Mouse (Mus musculus) lung, embryonic 15.5 days (tissue): ENCODE data around the gene Oprm1. TPM values are rescaled to one million over a fixed set of nuclear protein-coding genes. Genes with fewer than 3 reads are reported as not detected.

Experiments
- ATAC-seq: fragments of 200-750 bp; cut with Nextera tagmentation; 2 replicates; pipeline ENCODE4 v1.8.0; 2017; ENCODE audit warnings: moderate number of reproducible peaks, borderline replicate concordance; ENCODE audit not compliant: low FRiP score, low TSS enrichment; ENCODE audit errors: extremely low read depth
- H3K27ac ChIP-seq: fragments of 300-500 bp; sonication (generic); 2 replicates; pipeline ENCODE4 v1.5.1; 2015; ENCODE audit warnings: moderate library complexity, mild to moderate bottlenecking, inconsistent platforms
- H3K27me3 ChIP-seq: fragments of 300-500 bp; sonication (generic); 2 replicates; pipeline ENCODE4 v1.6.1; 2015; ENCODE audit warnings: inconsistent platforms
- H3K36me3 ChIP-seq: fragments of 300-500 bp; sonication (generic); 2 replicates; pipeline ENCODE4 v1.6.1; 2015; ENCODE audit warnings: inconsistent platforms
- H3K4me1 ChIP-seq: fragments of 300-500 bp; sonication (generic); 2 replicates; pipeline ENCODE4 v1.6.1; 2015; ENCODE audit warnings: inconsistent platforms
- H3K4me2 ChIP-seq: fragments of 300-500 bp; sonication (generic); 2 replicates; pipeline ENCODE4 v1.6.1; 2015; ENCODE audit warnings: inconsistent platforms, mild to moderate bottlenecking, moderate library complexity
- H3K4me3 ChIP-seq: fragments of 300-500 bp; sonication (generic); 2 replicates; pipeline ENCODE4 v1.5.1; 2015; ENCODE audit warnings: mild to moderate bottlenecking, inconsistent platforms
- H3K9ac ChIP-seq: fragments of 300-500 bp; sonication (generic); 2 replicates; pipeline ENCODE4 v1.6.1; 2015; ENCODE audit warnings: inconsistent platforms
- H3K9me3 ChIP-seq: fragments of 300-500 bp; sonication (generic); 2 replicates; pipeline ENCODE4 v1.6.1; 2016; ENCODE audit warnings: inconsistent platforms
- WGBS: fragments of 180-500 bp; shearing (Covaris S2); methylation state at CpG from one replicate; pipeline ENCODE4 v1.1.7; 2015; 5-methylcytosine and 5-hydroxymethylcytosine counted together
- polyA plus RNA-seq: library from polyadenylated mRNA; unstranded; fragments of >200 nt; fragmentation: Nextera tagmentation; extraction: Ambion mirVana; gene quantifications from 2 replicates; pipeline ENCODE4 v1.2.1, GENCODE M21; 2015

Oprm1 gene
- polyA plus RNA-seq, 1 experiment from 2014 or later, result 0.09 TPM

DNA sequence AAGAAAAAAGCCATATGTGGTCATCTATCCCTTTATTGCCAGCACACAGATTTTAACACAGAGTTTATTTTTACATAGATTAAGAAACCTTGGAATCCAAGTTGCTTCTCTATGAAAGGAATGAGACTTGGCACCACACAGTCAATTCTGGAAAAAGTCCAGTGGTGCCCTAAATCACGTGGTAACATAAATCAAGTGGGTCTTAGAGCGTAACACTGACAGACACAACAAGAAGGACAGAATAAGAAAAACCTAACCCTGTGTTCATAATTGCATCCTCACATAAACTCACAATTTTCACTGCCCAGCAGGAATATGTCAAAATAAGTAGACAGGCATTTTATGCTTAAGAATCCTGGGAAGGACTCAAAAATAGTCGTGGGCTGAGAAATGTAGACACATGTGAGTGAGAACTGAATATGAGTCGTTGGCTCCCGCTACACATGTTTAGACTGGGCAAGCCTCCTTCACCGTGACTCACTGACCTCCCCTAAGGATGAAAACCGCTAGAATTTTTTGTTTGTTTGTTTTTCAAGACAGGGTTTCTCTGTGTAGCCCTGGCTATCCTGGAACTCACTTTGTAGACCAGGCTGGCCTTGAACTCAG is 261.6 kb downstream of the Oprm1 start:
- Histone ChIP-seq H3K4me1 (no peaks in the 10 kb centered on the region), H3K9ac (no peak overlapping the region), H3K9me3 (no peaks in the 10 kb centered on the region), H3K27me3 (no peaks in the 10 kb centered on the region), H3K4me2 (no peak overlapping the region), H3K36me3 (no peaks in the 10 kb centered on the region), H3K27ac (0 out of 2 replicates have a peak overlapping the region, but pooled peaks have one; percentile 24), H3K4me3 (no peak overlapping the region)
- whole genome bisulfite sequencing, result 36% methylated on average over 7 of the region's 7 CpGs
- peak; percentile 81 for ATAC-seq

DNA sequence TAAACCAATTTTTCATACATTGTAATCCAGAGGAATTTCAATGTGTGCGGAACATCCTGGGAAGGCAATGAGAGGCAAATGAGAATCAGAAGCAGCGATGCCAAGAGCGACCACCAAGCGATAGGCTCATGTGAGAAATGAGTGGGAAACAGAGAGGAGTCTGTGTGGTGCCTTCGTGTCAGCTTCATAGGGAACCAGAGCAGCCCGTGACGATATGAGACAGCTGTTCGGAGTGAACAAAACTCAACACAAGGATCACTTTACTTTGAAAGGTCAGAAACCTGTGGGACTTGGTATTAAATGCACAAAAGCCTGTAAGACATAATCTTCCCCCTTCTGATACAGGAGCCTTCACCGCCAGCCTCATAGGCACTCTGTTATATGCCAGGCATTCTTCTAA is 262.2 kb downstream of the Oprm1 start:
- H3K27ac ChIP-seq, result no peak overlapping the region
- no peaks in the 10 kb centered on the region for H3K9me3 ChIP-seq
- no peak overlapping the region for H3K4me3 ChIP-seq
- ATAC-seq, result no peak
- no peak overlapping the region for H3K9ac ChIP-seq
- no peaks in the 10 kb centered on the region for H3K27me3 ChIP-seq
- no peak overlapping the region for H3K4me2 ChIP-seq
- H3K4me1 ChIP-seq, result no peaks in the 10 kb centered on the region
- no peaks in the 10 kb centered on the region for H3K36me3 ChIP-seq
- WGBS, result 82% methylated on average over 9 of the region's 9 CpGs

DNA sequence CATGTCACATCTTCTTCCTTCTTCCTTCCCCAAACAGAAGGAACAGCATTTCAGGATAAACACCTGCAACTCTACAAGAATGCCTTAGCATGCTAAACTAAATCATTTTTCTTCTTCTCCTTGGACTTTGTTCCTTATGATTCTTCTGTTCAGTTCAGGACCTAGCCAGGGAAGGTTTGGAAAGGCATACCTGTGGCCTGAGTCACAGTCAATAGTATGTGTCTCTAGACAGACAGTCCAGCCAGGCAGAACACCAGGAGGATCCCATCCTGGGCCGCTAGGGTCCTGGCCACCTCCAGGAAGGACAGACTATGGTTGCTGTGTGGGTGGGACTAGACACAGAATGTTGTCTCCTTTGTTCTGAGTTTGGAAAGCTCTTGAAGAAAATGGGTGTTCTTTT is 266.7 kb downstream of the Oprm1 start:
- no peak overlapping the region for H3K4me2 ChIP-seq
- no peaks in the 10 kb centered on the region for H3K4me1 ChIP-seq
- H3K27me3 ChIP-seq, result no peaks in the 10 kb centered on the region
- no peak for ATAC-seq
- no peak overlapping the region for H3K27ac ChIP-seq
- 74% methylated on average over 1 of the region's 1 CpGs for WGBS
- no peak overlapping the region for H3K4me3 ChIP-seq
- no peak overlapping the region for H3K9ac ChIP-seq
- no peaks in the 10 kb centered on the region for H3K36me3 ChIP-seq
- H3K9me3 ChIP-seq, result no peaks in the 10 kb centered on the region

DNA sequence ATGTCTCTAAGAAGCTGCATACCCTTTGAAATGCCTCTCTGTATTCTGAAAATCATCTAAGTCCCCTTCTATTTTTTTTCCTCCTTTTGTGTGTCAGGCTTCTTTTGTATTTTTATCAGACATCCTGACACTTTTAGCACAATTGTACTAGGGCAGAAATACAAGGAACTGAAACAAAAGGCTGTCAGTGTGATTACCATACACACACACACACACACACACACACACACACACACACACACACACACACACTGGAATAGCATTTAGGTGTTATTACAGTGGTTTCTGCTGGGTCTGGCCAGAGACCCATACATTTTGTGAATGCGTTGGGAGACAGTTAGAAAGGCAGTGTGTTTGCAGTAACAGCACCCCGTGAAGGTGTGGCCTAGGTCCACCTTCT is 275.2 kb downstream of the Oprm1 start:
- H3K9ac ChIP-seq, result no peak overlapping the region
- ATAC-seq, result no peak
- H3K36me3 ChIP-seq, result no peaks in the 10 kb centered on the region
- no peak overlapping the region for H3K4me3 ChIP-seq
- H3K4me1 ChIP-seq, result no peaks in the 10 kb centered on the region
- H3K27me3 ChIP-seq, result no peaks in the 10 kb centered on the region
- WGBS, result 83% methylated on average over 2 of the region's 2 CpGs
- H3K27ac ChIP-seq, result no peak overlapping the region
- no peaks in the 10 kb centered on the region for H3K9me3 ChIP-seq
- H3K4me2 ChIP-seq, result no peak overlapping the region

GRCm38 (mm10) chr10:7035547-7035946 is 277.2 kb downstream of the Oprm1 start:
- no peaks in the 10 kb centered on the region for H3K36me3 ChIP-seq
- no peaks in the 10 kb centered on the region for H3K4me1 ChIP-seq
- no peaks in the 10 kb centered on the region for H3K9me3 ChIP-seq
- H3K27ac ChIP-seq, result no peak overlapping the region
- no peak for ATAC-seq
- WGBS, result 71% methylated on average over 12 of the region's 12 CpGs
- no peak overlapping the region for H3K4me2 ChIP-seq
- no peaks in the 10 kb centered on the region for H3K27me3 ChIP-seq
- no peak overlapping the region for H3K9ac ChIP-seq
- H3K4me3 ChIP-seq, result no peak overlapping the region

GRCm38 (mm10) chr10:7037194-7037593 is 278.9 kb downstream of the Oprm1 start:
- H3K27ac ChIP-seq, result no peak overlapping the region
- H3K9me3 ChIP-seq, result no peaks in the 10 kb centered on the region
- H3K4me1 ChIP-seq, result no peaks in the 10 kb centered on the region
- no peak overlapping the region for H3K9ac ChIP-seq
- 67% methylated on average over 5 of the region's 5 CpGs for WGBS
- no peak for ATAC-seq
- no peak overlapping the region for H3K4me3 ChIP-seq
- no peaks in the 10 kb centered on the region for H3K27me3 ChIP-seq
- no peak overlapping the region for H3K4me2 ChIP-seq
- H3K36me3 ChIP-seq, result no peaks in the 10 kb centered on the region

DNA sequence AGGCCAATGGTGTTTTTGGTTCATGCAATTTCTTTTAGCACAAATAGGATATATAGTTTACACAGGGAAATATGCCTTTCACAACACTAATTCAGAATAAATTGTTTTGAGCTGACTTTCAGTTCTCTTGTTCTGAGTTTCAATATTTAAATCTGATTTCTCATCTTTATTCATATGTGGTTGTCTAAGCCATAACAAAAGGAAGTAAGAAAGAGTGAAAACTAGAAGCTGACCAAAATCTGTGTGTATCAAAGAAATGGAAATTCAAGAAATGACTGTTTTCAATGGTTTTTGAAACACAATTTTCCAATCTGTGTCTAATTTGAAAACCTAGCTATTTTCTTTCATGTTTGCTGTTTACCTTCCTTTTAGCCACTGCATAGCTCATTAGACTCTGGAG is 282.7 kb downstream of the Oprm1 start:
- Histone ChIP-seq H3K4me1 (no peaks in the 10 kb centered on the region), H3K4me3 (no peak overlapping the region), H3K27ac (no peak overlapping the region), H3K36me3 (no peaks in the 10 kb centered on the region), H3K4me2 (no peak overlapping the region), H3K27me3 (no peaks in the 10 kb centered on the region), H3K9me3 (no peaks in the 10 kb centered on the region), H3K9ac (no peak overlapping the region)
- no peak for ATAC-seq

DNA sequence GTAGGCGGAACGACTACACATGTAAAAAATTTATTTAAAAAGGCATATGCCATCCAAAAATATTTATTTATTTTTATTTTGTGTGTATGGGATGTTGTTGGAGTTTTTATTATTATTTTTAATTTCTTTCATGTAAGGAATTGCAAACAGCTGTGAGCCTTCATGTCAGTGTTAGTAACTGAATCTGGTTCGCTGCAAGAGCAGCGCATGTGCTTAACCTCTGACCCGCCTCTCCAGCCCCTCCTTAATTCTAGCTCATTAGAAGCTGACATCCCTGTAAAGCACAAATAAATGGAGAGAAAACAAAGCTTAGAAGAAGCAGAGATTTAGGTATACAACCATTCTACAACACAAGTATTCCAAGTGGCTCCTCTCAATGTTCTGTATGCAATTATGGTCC is 285.6 kb downstream of the Oprm1 start:
- H3K27me3 ChIP-seq, result no peaks in the 10 kb centered on the region
- no peak for ATAC-seq
- no peaks in the 10 kb centered on the region for H3K9me3 ChIP-seq
- H3K4me3 ChIP-seq, result no peak overlapping the region
- no peaks in the 10 kb centered on the region for H3K36me3 ChIP-seq
- WGBS, result 72% methylated on average over 5 of the region's 5 CpGs
- no peak overlapping the region for H3K27ac ChIP-seq
- no peak overlapping the region for H3K4me2 ChIP-seq
- H3K4me1 ChIP-seq, result peaks cover 9% of the 10 kb centered on the region; the same call in 1 of the 2 replicates
- H3K9ac ChIP-seq, result no peak overlapping the region

- Histone ChIP-seq H3K4me3 (no peak overlapping the region), H3K27ac (peak overlapping the region; percentile 75), H3K4me1 (peaks cover 11% of the 10 kb centered on the region), H3K9ac (no peak overlapping the region), H3K36me3 (no peaks in the 10 kb centered on the region), H3K4me2 (peak overlapping the region; percentile 8; the same call in 1 of the 2 replicates), H3K27me3 (no peaks in the 10 kb centered on the region), H3K9me3 (no peaks in the 10 kb centered on the region)
- 21% methylated on average over 10 of the region's 10 CpGs for WGBS
- ATAC-seq, result peak; percentile 94
These were observed 289.1 kb downstream of the Oprm1 start for GRCm38 (mm10) chr10:7047288-7047918.

DNA sequence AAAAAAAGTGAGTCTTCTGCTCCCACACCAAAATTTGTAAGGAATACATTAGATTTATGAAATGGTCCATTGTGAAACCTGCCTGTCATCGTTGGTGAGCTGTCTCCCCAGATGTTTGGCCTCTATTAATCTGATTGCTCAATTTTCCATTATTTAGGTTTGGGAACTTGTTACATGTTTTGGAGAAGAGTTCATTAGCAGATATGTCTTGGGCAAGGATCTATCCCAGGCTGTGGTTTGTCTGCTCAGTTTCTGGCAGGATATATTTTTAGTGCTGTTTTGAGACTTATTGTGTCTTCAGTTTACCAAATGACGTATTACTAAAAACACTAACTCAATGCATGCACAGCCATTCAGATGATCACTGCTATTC is 289.6 kb downstream of the Oprm1 start:
- Histone ChIP-seq H3K36me3 (no peaks in the 10 kb centered on the region), H3K9ac (no peak overlapping the region), H3K4me2 (0 out of 2 replicates have a peak overlapping the region, but pooled peaks have one; percentile 8), H3K9me3 (no peaks in the 10 kb centered on the region), H3K4me1 (peaks cover 15% of the 10 kb centered on the region), H3K27me3 (no peaks in the 10 kb centered on the region), H3K27ac (peak overlapping the region; percentile 75), H3K4me3 (no peak overlapping the region)
- ATAC-seq, result peak; percentile 84
- WGBS, result 36% methylated on average over 2 of the region's 2 CpGs

GRCm38 (mm10) chr10:7049901-7050300 is 291.6 kb downstream of the Oprm1 start:
- H3K27ac ChIP-seq, result no peak overlapping the region
- 77% methylated on average over 3 of the region's 3 CpGs for WGBS
- peaks cover 16% of the 10 kb centered on the region for H3K4me1 ChIP-seq
- H3K4me3 ChIP-seq, result no peak overlapping the region
- no peaks in the 10 kb centered on the region for H3K27me3 ChIP-seq
- no peaks in the 10 kb centered on the region for H3K9me3 ChIP-seq
- H3K9ac ChIP-seq, result no peak overlapping the region
- no peak for ATAC-seq
- H3K36me3 ChIP-seq, result no peaks in the 10 kb centered on the region
- H3K4me2 ChIP-seq, result no peak overlapping the region

- Histone ChIP-seq H3K4me1 (peaks cover 13% of the 10 kb centered on the region), H3K27ac (peak within 1 kb of the TSS; percentile 33; the same call in 1 of the 2 replicates), H3K27me3 (no peaks in the 10 kb centered on the region), H3K9ac (no peak within 1 kb of the TSS), H3K36me3 (no peaks in the 10 kb centered on the region), H3K4me2 (peak within 1 kb of the TSS; percentile 24; the same call in 1 of the 2 replicates), H3K4me3 (no peak within 1 kb of the TSS), H3K9me3 (no peaks in the 10 kb centered on the region)
- ATAC-seq, result no peak
- 27% methylated on average over 12 of the region's 12 CpGs for WGBS
These were observed 294.2 kb downstream of the Oprm1 start, which contains the start of gene Ipcef1 for GRCm38 (mm10) chr10:7052315-7053017. Ipcef1 (minus strand) TSS chr10:7052478.
